In the genomic region with DNA sequence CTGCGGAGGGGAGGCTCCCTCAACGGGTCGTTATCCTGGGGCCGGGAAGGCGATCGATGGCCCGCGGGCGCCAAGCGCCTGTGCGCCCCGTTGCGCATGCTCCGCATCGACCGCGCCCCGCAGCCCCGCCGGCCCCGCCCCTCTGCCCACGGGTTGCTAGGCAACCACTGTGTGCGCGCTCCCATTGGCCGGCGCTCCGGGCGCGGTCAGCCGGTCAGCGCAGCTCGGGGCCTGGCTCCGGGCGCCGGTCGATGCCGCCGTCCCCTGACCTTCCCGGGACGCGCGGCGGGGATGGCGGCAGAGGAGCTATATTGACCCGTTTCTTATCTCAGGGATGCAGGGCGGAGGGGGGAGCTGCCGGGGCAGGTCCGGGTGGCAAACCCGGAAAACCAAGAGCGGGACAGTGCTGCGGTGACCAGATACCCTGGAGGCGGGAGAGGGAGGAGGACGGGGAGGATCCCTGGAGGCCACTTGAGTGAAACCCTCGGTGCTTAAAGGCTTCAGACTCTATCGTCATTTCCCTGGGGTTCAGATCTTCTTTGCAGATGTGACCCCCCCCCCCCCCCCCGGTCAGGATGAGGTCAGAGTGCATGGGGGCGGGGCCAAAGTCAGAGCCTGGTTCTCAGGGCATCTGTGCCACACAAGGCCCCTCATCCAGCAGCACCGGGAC, we compare ENCODE assay signal across 8 mouse cellular contexts. TPM values are rescaled to one million over a fixed set of nuclear protein-coding genes. Genes with fewer than 3 reads are reported as not detected.
DNase-seq lines count a peak whose midpoint lies in the region; ATAC-seq and TF ChIP-seq lines count a peak whose summit lies in the region.

No protein-coding gene starts in this region.

- TF ChIP-seq CTCF in CH12.LX (conservative IDR thresholded peaks at IDR 0.05 in 1 of 2, IDR thresholded peaks at IDR 0.05 in 1 of 2; ENCODE audit: low read depth in 2 of 2, low read length in 2 of 2): no peak
- TF ChIP-seq CTCF in heart, postnatal 0 days (IDR thresholded peaks at IDR 0.05; ENCODE audit: low read depth): no peak
- TF ChIP-seq CTCF in stomach, postnatal 0 days (IDR thresholded peaks at IDR 0.05; ENCODE audit: low read depth): no peak

- H3K27me3 ChIP-seq in CH12.LX (replicated peaks): peaks cover 25% of the 10 kb centered on the region
- peaks cover 50% of the 10 kb centered on the region for H3K27me3 ChIP-seq in forebrain, embryonic 12.5 days
- peaks cover 26% of the 10 kb centered on the region for H3K27me3 ChIP-seq in heart, postnatal 0 days (ENCODE audit: control insufficient read depth, insufficient read depth, low read length)
- peaks cover 80% of the 10 kb centered on the region for H3K27me3 ChIP-seq in liver, embryonic 15.5 days
- peaks cover 20% of the 10 kb centered on the region for H3K27me3 ChIP-seq in neural tube, embryonic 11.5 days (ENCODE audit: control insufficient read depth, insufficient read depth, low read length)
- H3K27me3 ChIP-seq in stomach, postnatal 0 days (ENCODE audit: control insufficient read depth, insufficient read depth, low read length): no peaks in the 10 kb centered on the region; the same call in 1 of the 2 replicates

- H3K4me1 ChIP-seq in CH12.LX (ENCODE audit: control insufficient read depth in 1 of 2, insufficient read depth in 2 of 2): peaks cover 10 to 28% of the 10 kb centered on the region in 2 experiments
- peaks cover 10% of the 10 kb centered on the region; the same call in 1 of the 2 replicates for H3K4me1 ChIP-seq in forebrain, embryonic 12.5 days
- no peaks in the 10 kb centered on the region for H3K4me1 ChIP-seq in heart, postnatal 0 days (ENCODE audit: control insufficient read depth, insufficient read depth)
- peaks cover 35% of the 10 kb centered on the region for H3K4me1 ChIP-seq in liver, embryonic 15.5 days (replicated peaks)
- H3K4me1 ChIP-seq in neural tube, embryonic 11.5 days (ENCODE audit: control insufficient read depth, insufficient read depth, low read length): no peaks in the 10 kb centered on the region
- no peaks in the 10 kb centered on the region for H3K4me1 ChIP-seq in stomach, postnatal 0 days (replicated peaks; ENCODE audit: control insufficient read depth, insufficient read depth)

- H3K4me2 ChIP-seq in CH12.LX (ENCODE audit: insufficient read depth, low read depth, poor library complexity, severe bottlenecking): peak overlapping the region; percentile 54
- H3K4me2 ChIP-seq in forebrain, embryonic 12.5 days: peak overlapping the region; percentile 79
- H3K4me2 ChIP-seq in heart, postnatal 0 days (ENCODE audit: low read depth, low read length): peak overlapping the region; percentile 67
- H3K4me2 ChIP-seq in liver, embryonic 15.5 days: peak overlapping the region; percentile 88
- peak overlapping the region; percentile 48 for H3K4me2 ChIP-seq in neural tube, embryonic 11.5 days (ENCODE audit: low read depth)
- H3K4me2 ChIP-seq in stomach, postnatal 0 days (replicated peaks; ENCODE audit: low read depth): peak overlapping the region; percentile 68

- TF ChIP-seq POLR2A in CH12.LX (IDR thresholded peaks at IDR 0.05; ENCODE audit: low read depth, low read length): peak; percentile 46

- peak overlapping the region; percentile 61 for H3K9ac ChIP-seq in CH12.LX (ENCODE audit: insufficient read depth, low read depth)
- H3K9ac ChIP-seq in forebrain, embryonic 12.5 days: peak overlapping the region; percentile 52
- peak overlapping the region; percentile 45 for H3K9ac ChIP-seq in heart, postnatal 0 days (replicated peaks; ENCODE audit: low read depth, low read length)
- peak overlapping the region; percentile 52; the same call in 1 of the 2 replicates for H3K9ac ChIP-seq in liver, embryonic 15.5 days
- peak overlapping the region; percentile 42 for H3K9ac ChIP-seq in neural tube, embryonic 11.5 days (ENCODE audit: low read length)
- H3K9ac ChIP-seq in stomach, postnatal 0 days (ENCODE audit: low read length): peak overlapping the region; percentile 61

- ATAC-seq in forebrain, embryonic 12.5 days (ENCODE audit: low FRiP score): peak; percentile 92
- peak; percentile 95 for ATAC-seq in heart, postnatal 0 days (ENCODE audit: insufficient read depth, low read depth)
- peak; percentile 87 for ATAC-seq in liver, embryonic 15.5 days (ENCODE audit: insufficient read depth)
- ATAC-seq in neural tube, embryonic 11.5 days (ENCODE audit: insufficient read depth, low FRiP score, low TSS enrichment): peak; percentile 83
- ATAC-seq in stomach, postnatal 0 days (ENCODE audit: low FRiP score, low TSS enrichment): peak; percentile 90

- TF ChIP-seq EP300 in CH12.LX (IDR thresholded peaks at IDR 0.05; ENCODE audit: low read length): no peak
- TF ChIP-seq EP300 in heart, postnatal 0 days (IDR thresholded peaks at IDR 0.05; ENCODE audit: low read depth): no peak
- TF ChIP-seq EP300 in stomach, postnatal 0 days (optimal IDR thresholded peaks at IDR 0.05): no peak

- H3K9me3 ChIP-seq in CH12.LX (replicated peaks; ENCODE audit: low read length): no peaks in the 10 kb centered on the region
- no peaks in the 10 kb centered on the region for H3K9me3 ChIP-seq in forebrain, embryonic 12.5 days
- H3K9me3 ChIP-seq in heart, postnatal 0 days (replicated peaks; ENCODE audit: control insufficient read depth, low read length): no peaks in the 10 kb centered on the region
- H3K9me3 ChIP-seq in liver, embryonic 15.5 days (replicated peaks): no peaks in the 10 kb centered on the region
- no peaks in the 10 kb centered on the region for H3K9me3 ChIP-seq in neural tube, embryonic 11.5 days (ENCODE audit: control insufficient read depth, low read length)
- H3K9me3 ChIP-seq in stomach, postnatal 0 days (ENCODE audit: control insufficient read depth, low read length): no peaks in the 10 kb centered on the region

- H3K79me2 ChIP-seq in CH12.LX (replicated peaks; ENCODE audit: control insufficient read depth, extremely low read depth, insufficient read depth, poor library complexity, severe bottlenecking): no peaks in the 10 kb centered on the region

- H3K27ac ChIP-seq in CH12.LX (ENCODE audit: insufficient read depth, low read depth): no peak overlapping the region
- H3K27ac ChIP-seq in forebrain, embryonic 12.5 days: peak overlapping the region; percentile 63
- no peak overlapping the region; the same call in 1 of the 2 replicates for H3K27ac ChIP-seq in heart, postnatal 0 days (ENCODE audit: low read depth)
- H3K27ac ChIP-seq in liver, embryonic 15.5 days (replicated peaks): peak overlapping the region; percentile 85
- H3K27ac ChIP-seq in neural tube, embryonic 11.5 days (ENCODE audit: low read depth, low read length): peak overlapping the region; percentile 34
- peak overlapping the region; percentile 18; the same call in 1 of the 2 replicates for H3K27ac ChIP-seq in stomach, postnatal 0 days (replicated peaks)

- dilution Hi-C loops in CH12.LX (cut with MboI; ENCODE audit: extremely low pct_ligation_motif_present, extremely low pct_unique_long_range_greater_than_20kb, low sequenced_read_pairs): no loop called here

- H3K4me3 ChIP-seq in CH12.LX (replicated peaks in 1 of 3; ENCODE audit: low read depth in 2 of 3, low read length in 2 of 3, poor library complexity in 1 of 3): peak overlapping the region; percentile 56 to 74 (median 62)
- peak overlapping the region; percentile 52 for H3K4me3 ChIP-seq in forebrain, embryonic 12.5 days (replicated peaks)
- peak overlapping the region; percentile 50 for H3K4me3 ChIP-seq in heart, postnatal 0 days (ENCODE audit: low read depth, low read length)
- peak overlapping the region; percentile 68 for H3K4me3 ChIP-seq in liver, embryonic 15.5 days (replicated peaks)
- peak overlapping the region; percentile 36 for H3K4me3 ChIP-seq in neural tube, embryonic 11.5 days (ENCODE audit: low read depth, low read length)
- peak overlapping the region; percentile 52 for H3K4me3 ChIP-seq in stomach, postnatal 0 days (ENCODE audit: low read depth, low read length)

- WGBS in forebrain, embryonic 12.5 days: under 1% methylated on average over 57 of the region's 58 CpGs
- 2% methylated on average over 57 of the region's 58 CpGs for WGBS in heart, postnatal 0 days
- 1% methylated on average over 58 of the region's 58 CpGs for WGBS in liver, embryonic 15.5 days (ENCODE audit: insufficient replicate concordance)
- WGBS in neural tube, embryonic 11.5 days: under 1% methylated on average over 57 of the region's 58 CpGs
- 2% methylated on average over 52 of the region's 58 CpGs for WGBS in stomach, postnatal 0 days

- TF ChIP-seq RAD21 in CH12.LX (IDR thresholded peaks at IDR 0.05; ENCODE audit: low read depth, low read length): no peak

- DNase-seq in CH12.LX (ENCODE audit: extremely low read depth): peak; percentile 73
- peak; percentile 83 for DNase-seq in c-Kit-positive CD71-positive TER-119-positive erythroid progenitor cells, embryonic 14.5 days (ENCODE audit: low spot score)
- peak; percentile 74 for DNase-seq in heart, postnatal 0 days (ENCODE audit: low spot score)
- peak; percentile 94 to 96 for DNase-seq in kidney, postnatal 4 days
- DNase-seq in neural tube, embryonic 11.5 days (ENCODE audit: low spot score): peak; percentile 93
- DNase-seq in stomach, postnatal 0 days (ENCODE audit: low spot score): peak; percentile 89

- in situ Hi-C loops in CH12.LX (cut with MboI; ENCODE audit: low pct_ligation_motif_present, low pct_unique_long_range_greater_than_20kb, low sequenced_read_pairs): no loop called here

- H3K36me3 ChIP-seq in CH12.LX (replicated peaks in 1 of 2; ENCODE audit: control insufficient read depth in 1 of 2, insufficient read depth in 1 of 2, low read length in 1 of 2): no peaks in the 10 kb centered on the region
- H3K36me3 ChIP-seq in forebrain, embryonic 12.5 days (replicated peaks): no peaks in the 10 kb centered on the region
- no peaks in the 10 kb centered on the region for H3K36me3 ChIP-seq in heart, postnatal 0 days (replicated peaks; ENCODE audit: control insufficient read depth, insufficient read depth, low read length)
- no peaks in the 10 kb centered on the region for H3K36me3 ChIP-seq in liver, embryonic 15.5 days (replicated peaks)
- no peaks in the 10 kb centered on the region for H3K36me3 ChIP-seq in neural tube, embryonic 11.5 days (ENCODE audit: control insufficient read depth, insufficient read depth, low read length)
- H3K36me3 ChIP-seq in stomach, postnatal 0 days (ENCODE audit: control insufficient read depth, insufficient read depth, low read length): no peaks in the 10 kb centered on the region

RNA-seq across cellular contexts. Expression of gene Onecut3, which starts 19.2 kb away (rescaled TPM):
- total RNA-seq in CH12.LX (2012; rRNA removed) (not detected in 2 replicates), CH12.LX (2014; rRNA removed) (not detected in 2 replicates)
- polyA plus RNA-seq in CH12.LX (2012; ENCODE audit: insufficient read length, low read depth): not detected in 2 replicates
- 0.68 and 0.83 TPM in 2 replicates for polyA plus RNA-seq in forebrain, embryonic 12.5 days (2016; fragmentation: Nextera tagmentation; extraction: Ambion mirVana)
- total RNA-seq in heart, postnatal 0 days (2014; rRNA removed; ENCODE audit: low replicate concordance): not detected in 2 replicates
- polyA plus RNA-seq in heart, postnatal 0 days (2015; fragmentation: Nextera tagmentation; extraction: Ambion mirVana): not detected in 2 replicates
- not detected in 2 replicates for polyA plus RNA-seq in liver, embryonic 15.5 days (2015; fragmentation: Nextera tagmentation; extraction: Ambion mirVana)
- 1.3 and 1.4 TPM in 2 replicates for polyA plus RNA-seq in neural tube, embryonic 11.5 days (2014; fragmentation: Nextera tagmentation; extraction: Ambion mirVana)
- 0.01 and 0.02 TPM in 2 replicates for polyA plus RNA-seq in stomach, postnatal 0 days (2015; fragmentation: Nextera tagmentation; extraction: Ambion mirVana)

RNA-seq across cellular contexts. Expression of gene Tcf3, which starts 42.0 kb away (rescaled TPM):
- total RNA-seq in CH12.LX (2012; rRNA removed): 179 and 207 TPM in 2 replicates
- total RNA-seq in CH12.LX (2014; rRNA removed): 139 and 146 TPM in 2 replicates
- polyA plus RNA-seq in CH12.LX (2012; ENCODE audit: insufficient read length, low read depth): 208 and 223 TPM in 2 replicates
- polyA plus RNA-seq in forebrain, embryonic 12.5 days (2016; fragmentation: Nextera tagmentation; extraction: Ambion mirVana): 203 and 205 TPM in 2 replicates
- total RNA-seq in heart, postnatal 0 days (2014; rRNA removed; ENCODE audit: low replicate concordance): 77.8 and 91.4 TPM in 2 replicates
- 20.1 and 20.6 TPM in 2 replicates for polyA plus RNA-seq in heart, postnatal 0 days (2015; fragmentation: Nextera tagmentation; extraction: Ambion mirVana)
- 52.8 and 59.5 TPM in 2 replicates for polyA plus RNA-seq in liver, embryonic 15.5 days (2015; fragmentation: Nextera tagmentation; extraction: Ambion mirVana)
- polyA plus RNA-seq in neural tube, embryonic 11.5 days (2014; fragmentation: Nextera tagmentation; extraction: Ambion mirVana): 177 and 178 TPM in 2 replicates
- 30.9 and 37.0 TPM in 2 replicates for polyA plus RNA-seq in stomach, postnatal 0 days (2015; fragmentation: Nextera tagmentation; extraction: Ambion mirVana)

Comparison
In these comparisons a context has a peak if more than half of its experiments do, and no peak if none do; other contexts are left out.
1. H3K27ac ChIP-seq: peak in forebrain, embryonic 12.5 days (single experiment), liver, embryonic 15.5 days (single experiment), neural tube, embryonic 11.5 days (single experiment) and stomach, postnatal 0 days (single experiment); none in CH12.LX (single experiment) and heart, postnatal 0 days (single experiment).
2. Peak in every context shown above with its lines, with median percentiles within 50 percentile points of each other: DNase-seq, H3K4me2 ChIP-seq, H3K4me3 ChIP-seq, H3K9ac ChIP-seq and ATAC-seq.